Mouse (Mus musculus): ENCODE data around the gene Cuzd1. TPM values are rescaled to one million over a fixed set of nuclear protein-coding genes. Genes with fewer than 3 reads are reported as not detected.
A peak's percentile ranks its signal among the peaks of the same experiment; 100 is the strongest.

Cuzd1 gene
- total and polyA plus RNA-seq, 3 experiments: 0.10 TPM; not detected in 2

- TF ChIP-seq CTCF (conservative IDR thresholded peaks at IDR 0.05 in 1 of 2, IDR thresholded peaks at IDR 0.05 in 1 of 2; ENCODE audit: low read depth in 2 of 2, low read length in 2 of 2): 0 out of 4 replicates have a peak, but pooled peaks of 1 of the 2 experiments have one; percentile 19
- no peak for TF ChIP-seq USF1 (IDR thresholded peaks at IDR 0.05; ENCODE audit: low read depth, low read length)
- dilution Hi-C loops (cut with MboI; ENCODE audit: extremely low pct_ligation_motif_present, extremely low pct_unique_long_range_greater_than_20kb, low sequenced_read_pairs): no loop called here
- in situ Hi-C loops (cut with MboI; ENCODE audit: low pct_ligation_motif_present, low pct_unique_long_range_greater_than_20kb, low sequenced_read_pairs): no loop called here
Observed at GRCm38 (mm10) chr7:131327054-131327453, 5.0 kb upstream of the Cuzd1 start.

DNA sequence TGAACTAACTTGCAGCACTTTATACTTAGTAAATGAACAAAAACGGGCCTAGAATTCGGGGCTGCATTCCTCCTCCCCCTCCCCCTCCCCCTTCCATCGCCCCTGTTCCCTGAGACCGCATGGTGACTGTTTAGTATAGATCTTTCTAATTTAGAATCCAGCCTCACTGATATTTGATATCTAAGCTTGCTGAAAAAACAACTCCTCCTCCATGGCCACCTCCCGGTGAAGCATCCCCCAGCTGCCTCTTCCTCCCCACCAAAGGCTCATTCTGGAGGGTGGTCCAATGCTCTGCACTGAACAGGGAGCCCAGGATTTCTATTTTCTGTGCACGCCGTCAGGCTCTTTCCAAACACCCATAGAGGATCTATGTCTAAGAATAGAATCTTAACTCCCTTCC, 3.8 kb downstream of the Cuzd1 start:
- no peak overlapping the region for H3K27ac ChIP-seq (ENCODE audit: insufficient read depth, low read depth)
- TF ChIP-seq EP300 (IDR thresholded peaks at IDR 0.05; ENCODE audit: low read length) (no peak), CHD2 (IDR thresholded peaks at IDR 0.05; ENCODE audit: low read length) (no peak), NRF1 (IDR thresholded peaks at IDR 0.05; ENCODE audit: low read depth, low read length) (no peak), TCF12 (IDR thresholded peaks at IDR 0.05; ENCODE audit: low read depth, low read length) (no peak), SIN3A (IDR thresholded peaks at IDR 0.05; ENCODE audit: low read length) (no peak), ZMIZ1 (IDR thresholded peaks at IDR 0.05; ENCODE audit: low read depth, low read length) (no peak), MAX (IDR thresholded peaks at IDR 0.05; ENCODE audit: low read length) (no peak), HCFC1 (IDR thresholded peaks at IDR 0.05; ENCODE audit: low read depth, low read length) (no peak), USF1 (IDR thresholded peaks at IDR 0.05; ENCODE audit: low read depth, low read length) (no peak), SMC3 (IDR thresholded peaks at IDR 0.05; ENCODE audit: low read depth, low read length) (no peak), UBTF (IDR thresholded peaks at IDR 0.05; ENCODE audit: low read depth, low read length) (no peak), MYC (IDR thresholded peaks at IDR 0.05; ENCODE audit: low read depth, low read length) (no peak), RAD21 (IDR thresholded peaks at IDR 0.05; ENCODE audit: low read depth, low read length) (no peak), USF2 (conservative IDR thresholded peaks at IDR 0.05; ENCODE audit: low read depth, low read length) (no peak), ZKSCAN1 (IDR thresholded peaks at IDR 0.05; ENCODE audit: borderline replicate concordance, low read depth, low read length) (no peak), GABPA (IDR thresholded peaks at IDR 0.05; ENCODE audit: insufficient replicate concordance, low read depth, low read length) (no peak)
- no peak overlapping the region for H3K4me2 ChIP-seq (ENCODE audit: insufficient read depth, low read depth, poor library complexity, severe bottlenecking)
- DNase-seq (ENCODE audit: extremely low read depth): no peak
- in situ Hi-C loops (cut with MboI; ENCODE audit: low pct_ligation_motif_present, low pct_unique_long_range_greater_than_20kb, low sequenced_read_pairs): no loop called here
- no peaks in the 10 kb centered on the region for H3K79me2 ChIP-seq (replicated peaks; ENCODE audit: control insufficient read depth, extremely low read depth, insufficient read depth, poor library complexity, severe bottlenecking)
- H3K9ac ChIP-seq (ENCODE audit: insufficient read depth, low read depth): no peak overlapping the region
- H3K4me3 ChIP-seq (replicated peaks in 1 of 3; ENCODE audit: low read depth in 2 of 3, low read length in 2 of 3, poor library complexity in 1 of 3): no peak overlapping the region
- peaks cover 0 to 4% of the 10 kb centered on the region in 2 experiments; a peak in 2 of 4 replicates for H3K4me1 ChIP-seq (ENCODE audit: control insufficient read depth in 1 of 2, insufficient read depth in 2 of 2)
- no peaks in the 10 kb centered on the region for H3K27me3 ChIP-seq (replicated peaks)
- no peaks in the 10 kb centered on the region for H3K9me3 ChIP-seq (replicated peaks; ENCODE audit: low read length)
- dilution Hi-C loops (cut with MboI; ENCODE audit: extremely low pct_ligation_motif_present, extremely low pct_unique_long_range_greater_than_20kb, low sequenced_read_pairs): no loop called here
- H3K36me3 ChIP-seq (replicated peaks in 1 of 2; ENCODE audit: control insufficient read depth in 1 of 2, insufficient read depth in 1 of 2, low read length in 1 of 2): peaks cover 0 to 6% of the 10 kb centered on the region in 2 experiments

More at GRCm38 (mm10) chr7:131327054-131327453, 5.0 kb upstream of the Cuzd1 start:
- Histone ChIP-seq H3K4me3 (replicated peaks in 1 of 3; ENCODE audit: low read depth in 2 of 3, low read length in 2 of 3, poor library complexity in 1 of 3) (no peak overlapping the region), H3K36me3 (replicated peaks in 1 of 2; ENCODE audit: control insufficient read depth in 1 of 2, insufficient read depth in 1 of 2, low read length in 1 of 2) (peaks cover 0 to 25% of the 10 kb centered on the region in 2 experiments), H3K4me1 (ENCODE audit: control insufficient read depth in 1 of 2, insufficient read depth in 2 of 2) (no peaks in the 10 kb centered on the region), H3K27me3 (replicated peaks) (no peaks in the 10 kb centered on the region), H3K79me2 (replicated peaks; ENCODE audit: control insufficient read depth, extremely low read depth, insufficient read depth, poor library complexity, severe bottlenecking) (no peaks in the 10 kb centered on the region), H3K9me3 (replicated peaks; ENCODE audit: low read length) (no peaks in the 10 kb centered on the region), H3K9ac (ENCODE audit: insufficient read depth, low read depth) (no peak overlapping the region), H3K4me2 (ENCODE audit: insufficient read depth, low read depth, poor library complexity, severe bottlenecking) (no peak overlapping the region), H3K27ac (ENCODE audit: insufficient read depth, low read depth) (no peak overlapping the region)
- DNase-seq (ENCODE audit: extremely low read depth): no peak

All from CH12.LX (cell line).